Mouse (Mus musculus) heart, adult 2 months (tissue): ENCODE data around the gene Gcn1l1.

Experiments
- CTCF ChIP-seq: fragments of 200-600 bp; IDR thresholded peaks from 2 replicates; pipeline ENCODE4 v1.8.1; 2022; ENCODE audit warnings: antibody characterized with exemption, mild to moderate bottlenecking, moderate library complexity
- EP300 ChIP-seq: fragments of 200-500 bp; IDR thresholded peaks from 2 replicates; pipeline ENCODE4 v1.6.1; 2011; ENCODE audit warnings: low read depth, low read length, control low read depth; ENCODE audit not compliant: insufficient read depth
- POLR2A ChIP-seq: fragments of 200-500 bp; IDR thresholded peaks from 2 replicates; pipeline ENCODE4 v1.6.1; 2011; ENCODE audit warnings: mild to moderate bottlenecking, low read depth, low read length, control low read depth; ENCODE audit not compliant: insufficient read depth

- TF ChIP-seq CTCF = no peak
- no peak for TF ChIP-seq POLR2A
- TF ChIP-seq EP300 = no peak
Observed at GRCm38 (mm10) chr5:115517501-115517900, 47.6 kb upstream of the Gcn1l1 start.
